Mouse (Mus musculus) ES-E14 (cell line): ENCODE results near the gene Erc2.

Experiments
- CHD2 ChIP-seq: IDR thresholded peaks from 2 replicates; pipeline ENCODE4 v1.6.1; 2014; ENCODE audit warnings: mild to moderate bottlenecking, low read depth, low read length, inconsistent platforms
- HCFC1 ChIP-seq: IDR thresholded peaks from 2 replicates; pipeline ENCODE4 v1.6.1; 2012; ENCODE audit warnings: low read length, inconsistent platforms, borderline replicate concordance; ENCODE audit not compliant: insufficient read depth
- MAFK ChIP-seq: IDR thresholded peaks from 2 replicates; pipeline ENCODE4 v1.6.1; 2014; ENCODE audit warnings: mild to moderate bottlenecking, low read depth, low read length, inconsistent platforms; ENCODE audit not compliant: insufficient read depth
- ZC3H11A ChIP-seq: IDR thresholded peaks from 2 replicates; pipeline ENCODE4 v1.6.1; 2012; ENCODE audit warnings: low read depth, mild to moderate bottlenecking, inconsistent platforms, low read length, borderline replicate concordance
- ZNF384 ChIP-seq: IDR thresholded peaks from 2 replicates; pipeline ENCODE4 v1.6.1; 2012; ENCODE audit warnings: low read depth, low read length, inconsistent platforms

GRCm38 (mm10) chr14:28288196-28288595 is 666.0 kb downstream of the Erc2 start:
- TF ChIP-seq HCFC1 (no peak), ZC3H11A (no peak), CHD2 (no peak), ZNF384 (no peak), MAFK (no peak)
